Mouse (Mus musculus) retina, postnatal 7 days (tissue): ENCODE measurements at regions not wholly inside any gene's neighbourhood (a gene's known extent, or its start where the extent isn't known, plus 50 kb on each side); places are given as distances from the start of the nearest gene placed in this dataset.
"Not testable (repeated sequence)": the region's sequence is repeated elsewhere in the genome, so short reads cannot be mapped to it uniquely, and the experiment has no call there.

Experiments
- DNase-seq: peaks from one replicate; pipeline ENCODE4 v3.0.0-alpha.2; 2012; ENCODE audit warnings: low read depth, low spot score

GRCm38 (mm10) chr6:22523582-22524234, 167.7 kb upstream of the Fam3c start:
- DNase-seq, result no peak

DNA sequence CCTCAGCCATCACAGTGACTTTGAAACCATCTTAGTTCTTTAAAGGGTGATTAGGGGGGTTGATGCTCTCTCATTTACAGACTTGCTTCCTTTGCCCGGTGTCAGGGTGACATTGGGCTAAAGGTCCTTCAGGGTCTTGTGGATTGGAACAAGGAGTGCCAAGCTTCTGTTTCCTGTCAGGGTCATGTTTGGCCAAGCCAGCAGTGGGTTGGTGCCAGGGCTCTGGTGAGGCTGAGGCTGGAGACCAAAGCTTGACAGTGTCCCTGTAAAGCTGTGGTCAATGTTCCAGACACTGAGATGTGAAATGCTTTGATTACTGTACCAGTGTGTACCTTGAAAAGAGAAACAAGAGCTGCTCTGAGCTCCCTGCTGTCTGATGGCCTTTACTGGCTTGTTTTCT, 150.8 kb upstream of the Fam3c start:
- no peak for DNase-seq

- DNase-seq, result no peak
These were observed 141.3 kb upstream of the Fam3c start for GRCm38 (mm10) chr6:22497306-22497705.

GRCm38 (mm10) chr6:22496471-22496870, 140.4 kb upstream of the Fam3c start:
- no peak for DNase-seq

GRCm38 (mm10) chr6:22493632-22494260, 137.7 kb upstream of the Fam3c start:
- peak; percentile 51 for DNase-seq

- no peak for DNase-seq
These were observed 136.9 kb upstream of the Fam3c start for GRCm38 (mm10) chr6:22492896-22493295.

DNA sequence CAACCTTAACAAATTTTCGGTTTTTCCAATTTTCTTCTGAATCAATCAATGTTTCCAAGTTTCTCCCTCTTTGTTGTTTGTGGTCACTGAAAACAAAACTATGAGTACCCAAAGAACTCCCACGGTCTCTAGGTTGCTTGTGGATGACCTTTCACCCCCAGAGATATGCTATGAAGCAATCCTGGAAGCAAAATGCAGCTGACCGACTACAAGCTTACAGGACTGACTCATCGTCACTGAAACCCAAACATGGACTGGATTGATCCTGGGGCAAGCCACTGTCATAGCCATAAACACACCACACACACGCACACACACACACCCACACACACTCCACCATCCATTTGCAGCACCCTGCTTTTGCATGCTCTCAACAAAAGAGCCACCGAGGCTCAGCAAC, 134.7 kb upstream of the Fam3c start:
- DNase-seq, result no peak

GRCm38 (mm10) chr6:22487467-22487866, 131.4 kb upstream of the Fam3c start:
- no peak for DNase-seq

- DNase-seq, result no peak
These were observed 129.9 kb upstream of the Fam3c start for GRCm38 (mm10) chr6:22485828-22486518.

DNA sequence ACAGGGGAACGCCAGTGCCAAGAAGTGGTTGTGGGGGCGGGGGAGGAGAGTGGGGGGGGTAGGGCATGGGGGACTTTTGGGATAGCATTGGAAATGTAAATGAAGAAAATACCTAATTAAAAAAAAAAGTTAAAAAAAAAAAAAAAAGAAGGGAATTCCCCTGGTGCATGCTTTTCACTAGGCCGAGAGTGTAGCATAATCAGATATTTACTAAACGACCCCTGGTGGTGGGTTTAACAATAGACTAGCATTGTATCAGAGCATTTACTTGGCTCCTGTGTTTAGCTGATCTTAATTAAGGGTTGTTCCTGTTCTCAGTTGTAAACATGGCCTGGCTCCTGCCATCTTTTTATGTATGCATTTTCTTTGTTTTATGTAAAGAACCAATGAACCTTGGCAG, 126.2 kb upstream of the Fam3c start:
- not testable (repeated sequence) for DNase-seq

DNA sequence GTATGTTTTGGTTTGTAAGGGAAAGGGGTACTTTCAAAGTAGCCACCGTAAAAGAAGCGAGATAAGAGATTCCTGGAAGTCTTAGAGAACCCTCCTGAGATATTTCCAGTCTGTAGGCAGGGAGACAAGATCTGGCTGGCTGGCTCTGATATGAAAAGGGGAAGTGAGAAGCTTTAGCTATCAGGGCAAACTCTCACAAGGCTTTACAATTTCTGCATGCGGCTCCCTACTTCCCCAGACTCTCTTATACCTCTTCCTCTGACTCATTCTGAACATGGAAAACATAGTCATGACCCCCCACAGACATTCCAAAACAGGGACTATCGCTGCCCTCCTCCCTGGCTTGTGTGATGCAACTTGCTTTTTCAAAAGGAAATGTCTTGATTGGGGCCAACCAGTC, 118.6 kb upstream of the Fam3c start:
- DNase-seq, result no peak

- DNase-seq, result no peak
These were observed 118.0 kb upstream of the Fam3c start for GRCm38 (mm10) chr6:22474011-22474410.

DNA sequence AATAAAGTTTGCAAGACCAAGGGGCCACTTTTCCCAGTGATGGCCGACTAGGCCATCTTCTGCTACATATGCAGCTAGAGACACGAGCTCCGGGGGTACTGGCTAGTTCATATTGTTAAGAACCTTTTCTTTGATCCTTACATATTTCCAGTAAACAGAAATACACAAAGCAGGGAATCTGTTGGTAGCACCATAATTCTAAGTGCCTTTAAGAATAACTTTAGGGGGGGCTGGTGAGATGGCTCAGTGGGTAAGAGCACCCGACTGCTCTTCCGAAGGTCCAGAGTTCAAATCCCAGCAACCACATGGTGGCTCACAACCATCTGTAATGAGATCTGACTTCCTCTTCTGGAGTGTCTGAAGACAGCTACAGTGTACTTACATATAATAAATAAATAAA, 116.4 kb upstream of the Fam3c start:
- DNase-seq, result not testable (repeated sequence)

DNA sequence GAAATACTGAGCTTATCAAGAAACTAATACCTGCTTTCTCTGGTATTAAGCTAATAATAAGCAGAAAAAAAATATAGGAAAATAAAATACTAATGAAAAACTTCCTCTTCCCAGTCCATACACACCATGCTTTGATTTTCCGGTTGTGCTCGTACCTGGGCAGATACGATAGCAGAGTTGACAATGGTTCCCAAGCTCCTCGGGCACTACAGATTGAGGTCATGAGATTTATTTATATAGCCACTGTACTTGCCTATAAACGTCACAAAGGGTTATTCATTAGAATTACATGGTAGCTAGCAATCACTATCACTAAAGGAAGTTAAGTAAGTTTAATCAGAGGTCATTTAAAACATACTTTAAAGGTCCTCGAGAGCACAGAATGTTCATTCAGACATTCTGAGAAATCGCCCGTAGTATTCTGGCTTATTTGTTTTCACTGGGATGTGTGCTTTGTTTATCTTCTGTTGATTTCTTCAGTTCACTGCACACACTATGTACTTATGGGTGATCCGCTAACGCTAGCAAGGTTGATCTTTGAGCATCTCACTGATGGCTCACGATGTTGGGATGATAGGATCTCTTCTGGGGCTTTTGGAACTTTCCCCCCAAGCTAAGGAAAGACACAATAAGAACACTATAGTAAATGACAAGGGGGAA, 111.4 kb upstream of the Fam3c start:
- DNase-seq, result no peak

GRCm38 (mm10) chr6:22465926-22466325, 109.9 kb upstream of the Fam3c start:
- DNase-seq, result no peak

GRCm38 (mm10) chr6:22459440-22460016, 103.5 kb upstream of the Fam3c start:
- no peak for DNase-seq

DNA sequence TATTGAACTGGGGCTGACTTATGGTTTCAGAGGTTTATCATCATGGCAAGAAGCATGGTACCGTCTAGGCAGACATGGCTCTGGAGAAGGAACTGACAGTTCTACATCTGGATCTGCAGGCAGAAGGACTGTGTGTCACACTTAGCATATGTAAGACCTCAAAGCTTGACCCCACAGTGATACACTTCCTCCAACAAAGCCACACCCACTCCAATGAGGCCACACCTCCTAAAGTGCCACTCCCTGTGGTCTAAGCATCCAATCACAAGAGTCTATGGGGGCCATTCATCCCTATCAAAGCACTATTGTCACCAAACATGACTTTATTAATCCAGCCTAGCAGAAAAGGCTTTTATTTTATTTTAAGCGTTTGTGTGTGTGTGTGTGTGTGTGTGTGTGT, 96.2 kb upstream of the Fam3c start:
- no peak for DNase-seq

DNA sequence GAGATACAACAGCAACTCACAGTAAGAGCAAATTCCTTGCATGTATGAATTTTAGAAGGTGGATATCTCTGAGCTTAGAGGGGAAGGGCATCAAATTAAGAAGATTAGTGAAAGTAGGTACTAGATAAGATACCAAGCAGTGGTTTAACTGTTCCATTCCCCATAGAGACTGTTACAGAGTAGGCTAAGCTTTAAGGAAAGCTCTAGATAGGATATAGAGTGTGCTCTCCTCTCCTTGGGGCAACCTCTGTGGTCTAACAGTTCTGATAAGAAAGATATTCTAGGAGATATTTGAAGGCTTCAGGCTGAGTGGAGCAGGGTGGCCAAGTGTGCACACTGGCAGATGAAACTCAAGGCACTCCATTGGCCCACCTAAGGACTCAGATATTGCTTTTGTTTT, 94.5 kb upstream of the Fam3c start:
- no peak for DNase-seq

DNA sequence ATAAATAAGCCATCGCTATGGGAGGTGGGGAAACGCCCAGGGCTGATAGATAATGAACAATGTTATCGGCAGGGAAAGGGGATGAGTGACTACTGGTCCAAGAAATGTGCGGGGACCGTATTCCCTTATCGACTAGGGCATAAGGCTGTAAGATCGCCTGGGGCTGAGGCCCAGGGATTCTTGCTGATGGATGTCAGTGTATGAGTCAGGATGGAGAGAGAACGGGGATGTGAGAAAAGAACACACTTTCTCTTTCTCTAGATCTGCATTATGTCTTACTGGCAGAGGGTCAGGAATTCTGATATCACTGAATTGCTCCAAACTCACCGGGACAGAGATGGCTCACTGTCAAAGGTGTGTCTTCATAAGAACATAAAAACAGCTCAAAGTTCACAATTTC, 92.9 kb upstream of the Fam3c start:
- DNase-seq, result no peak

DNA sequence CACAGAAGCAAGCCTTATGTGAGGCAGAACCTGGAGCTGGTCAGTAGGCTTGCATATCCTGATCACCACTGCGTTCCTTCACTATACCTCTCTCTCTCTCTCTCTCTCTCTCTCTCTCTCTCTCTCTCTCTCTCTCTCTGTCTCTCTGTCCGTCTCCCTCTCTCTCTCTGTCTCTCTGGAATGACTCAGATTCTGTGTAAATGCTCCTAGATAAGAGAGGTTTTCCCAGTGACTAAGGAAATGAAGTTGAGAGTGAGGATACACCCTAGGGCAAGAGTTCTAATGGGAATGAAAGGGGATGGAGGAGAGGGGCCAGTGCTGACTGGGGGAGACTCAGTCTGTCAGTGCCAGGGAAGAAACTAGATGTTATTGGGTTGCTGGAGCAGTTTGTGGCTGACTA, 91.6 kb upstream of the Fam3c start:
- no peak for DNase-seq

DNA sequence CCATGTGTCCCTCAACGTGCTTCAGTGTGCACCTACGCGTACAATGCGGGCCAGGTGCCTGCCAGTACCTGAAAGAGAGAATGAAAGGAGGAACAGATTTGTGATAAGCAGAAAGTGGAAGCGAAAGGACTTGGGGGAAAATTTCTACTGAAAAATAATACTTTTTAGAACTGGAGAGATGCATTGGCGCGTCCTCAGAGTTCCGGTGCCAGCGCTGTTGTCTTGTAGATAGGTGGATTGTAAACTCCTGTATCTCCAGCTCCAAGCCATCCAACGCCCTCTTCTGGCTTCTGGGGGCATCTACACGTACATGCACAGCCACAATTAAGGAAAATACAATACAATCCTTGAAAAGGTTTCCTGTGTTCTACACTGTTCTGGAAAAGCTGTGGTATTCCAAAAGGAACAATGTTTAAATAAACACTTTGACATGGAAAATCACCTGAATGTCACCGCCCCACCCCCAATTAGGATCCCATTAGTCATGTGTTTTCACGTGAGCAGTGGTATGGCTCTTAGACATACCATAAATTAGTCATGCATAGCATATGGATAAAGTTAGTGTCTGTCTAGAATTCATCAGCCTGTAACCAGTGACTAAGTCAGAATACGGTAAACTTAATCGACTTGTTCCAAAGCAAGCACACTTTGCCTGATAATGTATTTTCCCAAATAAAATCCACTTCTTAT, 90.7 kb upstream of the Fam3c start:
- no peak for DNase-seq

DNA sequence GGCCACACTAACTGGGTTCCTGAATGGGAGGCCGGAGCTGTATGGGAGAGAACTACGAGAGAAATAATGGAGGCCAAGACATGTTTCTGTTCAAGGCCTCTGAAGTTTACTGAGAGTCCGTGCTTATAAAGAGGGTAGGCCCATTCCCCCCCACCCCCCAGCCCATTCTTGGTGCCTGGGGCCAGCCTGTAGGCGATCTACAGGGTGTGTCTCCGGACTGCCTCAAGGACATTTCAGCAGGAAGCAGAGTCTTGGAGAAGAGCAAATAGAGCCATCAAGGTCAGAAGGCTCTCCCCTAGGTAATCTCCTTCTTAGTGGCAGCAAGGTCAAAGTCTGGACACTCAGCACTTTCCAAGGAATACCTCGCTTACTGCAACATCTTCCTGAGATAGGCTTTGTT, 88.8 kb upstream of the Fam3c start:
- not testable (repeated sequence) for DNase-seq
